Mouse (Mus musculus) heart, postnatal 0 days (tissue): ENCODE measurements at regions not wholly inside any gene's neighbourhood (a gene's known extent, or its start where the extent isn't known, plus 50 kb on each side); places are given as distances from the start of the nearest gene placed in this dataset.

Experiments
- CTCF ChIP-seq: IDR thresholded peaks from 2 replicates; pipeline ENCODE4 v1.5.1; 2016; ENCODE audit warnings: antibody characterized with exemption, control low read depth, low read depth
- EP300 ChIP-seq: IDR thresholded peaks from 2 replicates; pipeline ENCODE4 v1.6.1; 2016; ENCODE audit warnings: antibody characterized with exemption, low read depth

GRCm38 (mm10) chr16:93071726-93072125 lies 245.8 kb upstream of the Runx1 start:
- TF ChIP-seq EP300 = no peak
- no peak for TF ChIP-seq CTCF
